Mouse (Mus musculus): Measurements from ENCODE around the gene Tmem52. TPM values are rescaled to one million over a fixed set of nuclear protein-coding genes. Genes with fewer than 3 reads are reported as not detected.
"Not testable (repeated sequence)": the region's sequence is repeated elsewhere in the genome, so short reads cannot be mapped to it uniquely, and the experiment has no call there.

Tmem52 gene
- polyA plus RNA-seq (2011; ENCODE audit: insufficient read length, low read depth, missing spikeins), result not detected in 2 replicates

GRCm38 (mm10) chr4:155468952-155469351, at the start of gene Tmem52:
Tmem52 (plus strand) TSS chr4:155469114.
- Histone ChIP-seq H3K4me3 (ENCODE audit: insufficient read depth, low read length) (no peak within 1 kb of the TSS), H3K4me1 (ENCODE audit: control insufficient read depth, insufficient read depth, low read length) (no peaks in the 10 kb centered on the region), H3K27ac (ENCODE audit: insufficient read depth, low read length) (no peak within 1 kb of the TSS)
- TF ChIP-seq CTCF (IDR thresholded peaks at IDR 0.05; ENCODE audit: borderline replicate concordance, insufficient read depth, low read length), result no peak
- no peak for TF ChIP-seq POLR2A (IDR thresholded peaks at IDR 0.05; ENCODE audit: low read depth, low read length)

DNA sequence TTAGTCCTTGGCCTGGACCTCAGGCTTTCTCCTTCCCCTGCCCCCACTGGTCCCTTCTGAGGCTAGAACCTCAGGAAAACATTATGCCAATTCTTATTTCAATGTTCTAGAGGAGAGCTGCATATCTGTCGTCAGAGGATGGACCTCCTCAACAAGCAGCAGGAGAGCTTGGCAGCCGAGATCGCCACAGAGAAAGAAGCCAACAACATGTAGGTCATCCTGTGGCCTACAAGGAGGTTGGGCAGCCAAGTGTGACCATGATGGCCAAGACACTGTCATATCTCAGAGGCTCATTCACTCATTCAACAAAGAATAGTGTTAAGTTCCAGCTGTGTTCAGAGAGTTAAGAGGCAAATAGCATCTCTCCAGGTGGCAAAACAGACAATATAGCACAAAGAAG, 48.8 kb upstream of the Tmem52 start:
- Histone ChIP-seq H3K4me3 (ENCODE audit: insufficient read depth, low read length) (no peak overlapping the region), H3K27ac (ENCODE audit: insufficient read depth, low read length) (no peak overlapping the region), H3K4me1 (ENCODE audit: control insufficient read depth, insufficient read depth, low read length) (no peaks in the 10 kb centered on the region)
- TF ChIP-seq CTCF (IDR thresholded peaks at IDR 0.05; ENCODE audit: borderline replicate concordance, insufficient read depth, low read length), result no peak
- no peak for TF ChIP-seq POLR2A (IDR thresholded peaks at IDR 0.05; ENCODE audit: low read depth, low read length)

DNA sequence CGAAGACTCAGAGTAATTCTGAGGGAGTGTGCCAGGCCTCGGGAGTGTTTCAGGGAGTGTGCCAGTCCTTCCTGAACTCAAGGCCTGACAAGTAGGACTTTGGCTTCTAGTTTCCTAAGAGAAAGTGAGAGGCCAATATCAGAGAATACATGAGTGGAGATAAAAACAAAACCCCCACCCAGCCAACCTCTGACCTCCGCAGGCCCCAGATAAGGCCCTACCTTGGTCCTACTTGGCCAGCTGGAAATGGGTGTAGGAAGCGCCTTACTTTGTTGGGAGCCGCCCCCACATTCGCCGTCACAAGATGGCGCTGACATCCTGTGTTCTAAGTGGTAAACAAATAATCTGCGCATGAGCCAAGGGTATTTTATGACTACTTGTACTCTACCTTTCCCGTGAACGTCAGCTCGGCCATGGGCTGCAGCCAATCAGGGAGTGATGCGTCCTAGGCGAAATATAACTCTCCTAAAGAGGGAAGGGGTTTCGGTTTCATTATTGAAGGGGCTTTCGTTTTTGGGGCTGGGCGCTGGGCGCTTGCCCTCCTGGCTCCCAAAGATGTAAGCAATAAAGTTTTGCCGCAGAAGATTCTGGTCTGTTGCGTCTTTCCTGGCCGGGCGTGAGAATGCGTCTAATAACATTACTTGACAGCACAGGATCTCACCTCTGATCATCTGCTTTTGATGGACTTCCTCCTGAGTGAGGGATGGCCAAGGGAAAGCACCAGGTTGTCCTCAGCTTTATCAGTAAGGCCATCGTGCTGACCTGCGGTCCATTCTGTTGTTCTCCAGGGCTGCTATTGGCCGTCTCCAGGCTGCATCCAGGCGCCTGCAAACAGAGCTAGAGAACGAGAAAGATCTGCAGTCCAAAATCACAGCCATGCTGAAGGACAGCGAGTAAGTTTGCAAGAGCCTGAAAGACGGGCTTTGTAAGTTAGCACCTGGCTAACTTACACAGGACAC, 47.2 kb upstream of the Tmem52 start:
- not testable (repeated sequence) for H3K4me1 ChIP-seq (ENCODE audit: control insufficient read depth, insufficient read depth, low read length); H3K4me3 ChIP-seq (ENCODE audit: insufficient read depth, low read length); H3K27ac ChIP-seq (ENCODE audit: insufficient read depth, low read length)

DNA sequence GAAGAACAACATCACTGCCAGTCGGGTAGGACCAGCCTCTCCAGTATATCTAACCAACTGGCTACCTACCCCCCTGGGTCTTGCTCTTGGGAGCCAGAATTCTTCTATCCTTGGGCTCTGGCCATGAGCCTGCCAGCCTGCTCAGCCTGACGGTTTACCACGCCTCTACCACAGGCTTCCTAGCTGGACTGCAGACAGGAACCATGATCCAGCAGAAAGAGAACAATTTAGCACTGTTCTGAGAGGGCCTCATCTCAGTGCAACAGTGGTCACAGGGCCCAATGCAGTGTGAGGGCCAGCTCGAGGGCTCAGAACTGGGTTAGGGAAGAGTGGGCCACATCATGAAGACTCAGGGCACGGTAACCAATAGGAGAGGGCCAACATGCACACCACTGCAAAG, 44.9 kb upstream of the Tmem52 start:
- H3K4me1 ChIP-seq (ENCODE audit: control insufficient read depth, insufficient read depth, low read length), result no peaks in the 10 kb centered on the region
- TF ChIP-seq CTCF (IDR thresholded peaks at IDR 0.05; ENCODE audit: borderline replicate concordance, insufficient read depth, low read length) (no peak), POLR2A (IDR thresholded peaks at IDR 0.05; ENCODE audit: low read depth, low read length) (no peak)
- H3K4me3 ChIP-seq (ENCODE audit: insufficient read depth, low read length), result no peak overlapping the region
- no peak overlapping the region for H3K27ac ChIP-seq (ENCODE audit: insufficient read depth, low read length)

DNA sequence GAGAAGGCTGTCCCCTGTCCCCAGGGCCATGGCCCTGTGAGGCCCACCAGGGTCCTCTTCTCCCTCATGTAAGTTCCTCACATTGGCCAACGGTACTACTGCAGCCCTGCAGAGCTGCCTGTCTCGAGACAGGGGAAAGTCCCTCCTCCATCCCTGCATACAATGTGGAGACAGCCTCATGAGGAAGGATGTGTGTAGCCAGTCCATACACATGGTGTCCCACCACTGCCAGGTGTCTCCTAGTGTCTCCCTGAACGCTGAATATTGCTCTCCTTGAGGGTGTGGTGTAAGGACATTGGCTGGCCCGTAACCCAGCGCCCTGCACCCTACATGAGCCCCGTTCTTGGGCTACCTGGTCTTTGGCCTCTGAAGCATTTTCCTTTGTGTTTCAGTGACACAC, 42.6 kb upstream of the Tmem52 start:
- TF ChIP-seq POLR2A (IDR thresholded peaks at IDR 0.05; ENCODE audit: low read depth, low read length) (no peak), CTCF (IDR thresholded peaks at IDR 0.05; ENCODE audit: borderline replicate concordance, insufficient read depth, low read length) (no peak)
- H3K27ac ChIP-seq (ENCODE audit: insufficient read depth, low read length), result no peak overlapping the region
- H3K4me3 ChIP-seq (ENCODE audit: insufficient read depth, low read length), result no peak overlapping the region
- H3K4me1 ChIP-seq (ENCODE audit: control insufficient read depth, insufficient read depth, low read length), result no peaks in the 10 kb centered on the region

DNA sequence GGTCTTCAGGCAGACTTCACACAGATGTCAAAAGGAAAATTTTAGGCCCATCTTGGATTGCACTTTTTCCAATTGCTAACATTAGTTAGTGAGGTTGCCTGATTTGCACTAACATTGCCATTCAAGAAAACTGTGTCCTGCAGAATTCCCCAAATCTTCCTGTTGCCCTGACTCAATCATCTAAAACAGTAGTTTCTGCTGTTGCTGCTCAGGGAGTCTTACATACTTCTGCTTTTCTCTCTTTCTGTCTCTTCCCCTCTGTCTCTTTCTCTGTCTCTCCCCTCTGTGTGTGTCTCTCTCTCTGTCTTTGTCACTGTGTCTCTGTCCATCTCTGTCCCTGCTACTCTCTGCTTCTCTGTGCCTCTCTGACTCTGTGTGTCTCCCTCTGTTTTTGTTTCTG, 40.5 kb upstream of the Tmem52 start:
- TF ChIP-seq POLR2A (IDR thresholded peaks at IDR 0.05; ENCODE audit: low read depth, low read length), result no peak
- TF ChIP-seq CTCF (IDR thresholded peaks at IDR 0.05; ENCODE audit: borderline replicate concordance, insufficient read depth, low read length), result no peak
- Histone ChIP-seq H3K4me1 (ENCODE audit: control insufficient read depth, insufficient read depth, low read length) (no peaks in the 10 kb centered on the region), H3K27ac (ENCODE audit: insufficient read depth, low read length) (no peak overlapping the region), H3K4me3 (ENCODE audit: insufficient read depth, low read length) (no peak overlapping the region)

DNA sequence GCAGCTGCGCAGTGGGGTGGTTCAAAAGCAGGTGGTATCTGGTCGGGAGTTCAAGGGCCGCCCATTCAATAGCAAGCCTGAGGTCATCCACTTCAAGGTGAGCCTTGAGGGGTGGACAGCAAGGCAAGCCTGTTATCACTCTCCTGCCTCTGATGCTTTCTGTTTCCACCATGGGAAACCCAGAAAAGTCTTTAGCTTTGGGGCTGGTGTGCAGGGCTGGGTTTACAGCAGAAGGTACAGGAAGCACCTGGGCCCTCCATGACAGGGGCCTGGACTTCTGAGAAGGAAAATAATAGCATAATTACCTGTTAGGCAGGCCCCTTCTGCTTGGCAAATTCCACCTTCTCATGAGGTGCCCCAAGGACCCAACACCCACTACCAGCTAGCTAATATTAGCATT, 39.7 kb upstream of the Tmem52 start:
- Histone ChIP-seq H3K4me3 (ENCODE audit: insufficient read depth, low read length) (no peak overlapping the region), H3K4me1 (ENCODE audit: control insufficient read depth, insufficient read depth, low read length) (no peaks in the 10 kb centered on the region), H3K27ac (ENCODE audit: insufficient read depth, low read length) (no peak overlapping the region)
- TF ChIP-seq POLR2A (IDR thresholded peaks at IDR 0.05; ENCODE audit: low read depth, low read length), result no peak
- TF ChIP-seq CTCF (IDR thresholded peaks at IDR 0.05; ENCODE audit: borderline replicate concordance, insufficient read depth, low read length), result no peak

GRCm38 (mm10) chr4:155432358-155432757, 36.6 kb upstream of the Tmem52 start:
- H3K4me1 ChIP-seq (ENCODE audit: control insufficient read depth, insufficient read depth, low read length), result no peaks in the 10 kb centered on the region
- H3K4me3 ChIP-seq (ENCODE audit: insufficient read depth, low read length), result no peak overlapping the region
- no peak overlapping the region for H3K27ac ChIP-seq (ENCODE audit: insufficient read depth, low read length)
- TF ChIP-seq CTCF (IDR thresholded peaks at IDR 0.05; ENCODE audit: borderline replicate concordance, insufficient read depth, low read length) (no peak), POLR2A (IDR thresholded peaks at IDR 0.05; ENCODE audit: low read depth, low read length) (no peak)

- TF ChIP-seq POLR2A (IDR thresholded peaks at IDR 0.05; ENCODE audit: low read depth, low read length) (no peak), CTCF (IDR thresholded peaks at IDR 0.05; ENCODE audit: borderline replicate concordance, insufficient read depth, low read length) (no peak)
- Histone ChIP-seq H3K4me3 (ENCODE audit: insufficient read depth, low read length) (no peak overlapping the region), H3K27ac (ENCODE audit: insufficient read depth, low read length) (no peak overlapping the region), H3K4me1 (ENCODE audit: control insufficient read depth, insufficient read depth, low read length) (no peaks in the 10 kb centered on the region)
Measured at GRCm38 (mm10) chr4:155433993-155434392, 34.9 kb upstream of the Tmem52 start.

- H3K27ac ChIP-seq (ENCODE audit: insufficient read depth, low read length), result no peak overlapping the region
- H3K4me1 ChIP-seq (ENCODE audit: control insufficient read depth, insufficient read depth, low read length), result no peaks in the 10 kb centered on the region
- H3K4me3 ChIP-seq (ENCODE audit: insufficient read depth, low read length), result no peak overlapping the region
- TF ChIP-seq CTCF (IDR thresholded peaks at IDR 0.05; ENCODE audit: borderline replicate concordance, insufficient read depth, low read length) (no peak), POLR2A (IDR thresholded peaks at IDR 0.05; ENCODE audit: low read depth, low read length) (no peak)
Measured at GRCm38 (mm10) chr4:155442808-155443207, 26.1 kb upstream of the Tmem52 start.
